Mouse (Mus musculus): Measurements from ENCODE around the gene Peg3. TPM values are rescaled to one million over a fixed set of nuclear protein-coding genes. Genes with fewer than 3 reads are reported as not detected.

Gene Peg3
- polyA plus RNA-seq, 2 experiments: 19.3 to 32.5 TPM

DNA sequence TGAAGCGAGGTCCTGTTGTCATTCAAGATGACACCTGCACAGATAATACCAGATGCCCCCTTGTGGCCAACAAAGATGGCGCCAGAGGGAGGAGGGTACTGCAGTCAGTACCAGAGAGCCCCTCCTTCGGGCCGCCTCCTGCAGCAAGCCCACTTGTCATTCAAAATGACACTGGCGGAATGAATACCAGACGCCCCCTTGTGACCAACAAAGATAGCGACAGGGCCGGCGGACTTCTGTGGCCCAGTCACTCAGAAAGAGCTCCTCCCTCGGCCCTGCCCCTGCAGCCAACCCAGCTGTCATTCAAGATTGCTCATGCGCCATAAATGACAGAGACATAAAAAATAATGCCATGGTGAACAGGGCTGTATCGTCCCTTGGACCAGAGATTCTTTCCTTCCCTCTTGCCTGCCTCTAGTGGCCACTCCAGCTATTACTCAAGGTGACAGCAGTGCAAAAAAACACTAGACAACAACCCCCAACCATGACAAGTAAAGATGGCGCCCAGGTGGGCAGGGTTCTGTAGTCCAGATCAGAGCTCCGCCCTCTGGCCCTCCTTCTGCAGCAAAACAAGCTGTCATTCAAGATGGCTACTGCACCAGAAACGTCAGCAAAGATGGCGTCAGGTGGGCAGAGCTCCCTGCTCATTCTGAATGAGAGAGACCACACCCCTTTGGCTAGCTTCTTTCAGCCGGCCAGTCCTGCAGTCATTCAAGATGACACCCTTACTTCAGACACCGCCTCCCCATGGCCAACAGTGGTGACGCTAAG, 2.7 kb downstream of the Peg3 start:
- no peak overlapping the region; the same call in 1 of the 2 replicates for H3K27ac ChIP-seq
- H3K27me3 ChIP-seq (ENCODE audit: control insufficient read depth, insufficient read depth, low read length): peaks cover 3% of the 10 kb centered on the region; the same call in 1 of the 2 replicates
- peaks cover 6% of the 10 kb centered on the region for H3K9me3 ChIP-seq (ENCODE audit: control insufficient read depth, low read length)
- peak overlapping the region; percentile 21 to 58; a peak in 3 of 4 replicates for H3K4me3 ChIP-seq (ENCODE audit: insufficient read depth in 1 of 2, low read depth in 2 of 2, low read length in 2 of 2)
- H3K4me2 ChIP-seq (ENCODE audit: low read depth): peak overlapping the region; percentile 26
- no peaks in the 10 kb centered on the region; a peak in 1 of 4 replicates for H3K4me1 ChIP-seq (replicated peaks; ENCODE audit: control insufficient read depth in 2 of 2, insufficient read depth in 2 of 2, low read length in 1 of 2)
- DNase-seq (ENCODE audit: low read depth in 3 of 3, low spot score in 3 of 3) (peak; percentile 39 to 62 (median 59)), ATAC-seq (ENCODE audit: insufficient read depth) (peak; percentile 25)
- no peaks in the 10 kb centered on the region; the same call in 1 of the 2 replicates for H3K36me3 ChIP-seq (replicated peaks; ENCODE audit: control insufficient read depth, insufficient read depth, low read depth)
- TF ChIP-seq EP300 (IDR thresholded peaks at IDR 0.05; ENCODE audit: low read depth) (no peak), CTCF (IDR thresholded peaks at IDR 0.05; ENCODE audit: low read depth) (peak; percentile 47)
- WGBS (ENCODE audit: insufficient replicate concordance): 42% methylated on average over 19 of the region's 19 CpGs
- H3K9ac ChIP-seq (replicated peaks): no peak overlapping the region

DNA sequence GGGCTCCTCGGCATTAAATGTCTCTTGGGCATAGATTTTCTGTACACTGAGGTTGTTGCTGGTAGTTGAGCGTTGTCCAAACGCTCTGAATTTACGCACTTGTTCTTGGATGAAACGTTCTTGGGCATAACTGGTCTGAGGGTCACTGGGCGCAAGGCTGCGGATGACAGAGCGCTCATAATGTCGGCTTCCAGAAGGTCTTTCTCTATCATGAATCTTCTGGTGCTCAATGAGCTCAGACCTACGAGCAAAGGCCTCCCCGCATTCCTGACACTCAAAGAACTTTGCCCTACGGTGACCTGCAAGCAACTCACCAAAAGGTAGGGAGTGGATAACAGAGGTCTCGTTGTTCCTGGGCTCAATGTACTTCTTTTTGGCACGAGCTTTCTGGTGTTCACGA, 20.8 kb downstream of the Peg3 start:
- H3K9me3 ChIP-seq (ENCODE audit: control insufficient read depth, low read length): no peaks in the 10 kb centered on the region
- no peak overlapping the region for H3K9ac ChIP-seq (replicated peaks)
- H3K4me3 ChIP-seq (ENCODE audit: insufficient read depth in 1 of 2, low read depth in 2 of 2, low read length in 2 of 2): no peak overlapping the region
- H3K36me3 ChIP-seq (replicated peaks; ENCODE audit: control insufficient read depth, insufficient read depth, low read depth): no peaks in the 10 kb centered on the region; the same call in 1 of the 2 replicates
- 69% methylated on average over 15 of the region's 15 CpGs for WGBS (ENCODE audit: insufficient replicate concordance)
- no peak overlapping the region for H3K27ac ChIP-seq
- no peak for ATAC-seq (ENCODE audit: insufficient read depth)
- H3K4me2 ChIP-seq (ENCODE audit: low read depth): no peak overlapping the region
- H3K27me3 ChIP-seq (ENCODE audit: control insufficient read depth, insufficient read depth, low read length): no peaks in the 10 kb centered on the region
- DNase-seq (ENCODE audit: low read depth in 3 of 3, low spot score in 3 of 3): no peak
- TF ChIP-seq EP300 (IDR thresholded peaks at IDR 0.05; ENCODE audit: low read depth): no peak
- TF ChIP-seq CTCF (IDR thresholded peaks at IDR 0.05; ENCODE audit: low read depth): no peak
- no peaks in the 10 kb centered on the region for H3K4me1 ChIP-seq (replicated peaks; ENCODE audit: control insufficient read depth in 2 of 2, insufficient read depth in 2 of 2, low read length in 1 of 2)

DNA sequence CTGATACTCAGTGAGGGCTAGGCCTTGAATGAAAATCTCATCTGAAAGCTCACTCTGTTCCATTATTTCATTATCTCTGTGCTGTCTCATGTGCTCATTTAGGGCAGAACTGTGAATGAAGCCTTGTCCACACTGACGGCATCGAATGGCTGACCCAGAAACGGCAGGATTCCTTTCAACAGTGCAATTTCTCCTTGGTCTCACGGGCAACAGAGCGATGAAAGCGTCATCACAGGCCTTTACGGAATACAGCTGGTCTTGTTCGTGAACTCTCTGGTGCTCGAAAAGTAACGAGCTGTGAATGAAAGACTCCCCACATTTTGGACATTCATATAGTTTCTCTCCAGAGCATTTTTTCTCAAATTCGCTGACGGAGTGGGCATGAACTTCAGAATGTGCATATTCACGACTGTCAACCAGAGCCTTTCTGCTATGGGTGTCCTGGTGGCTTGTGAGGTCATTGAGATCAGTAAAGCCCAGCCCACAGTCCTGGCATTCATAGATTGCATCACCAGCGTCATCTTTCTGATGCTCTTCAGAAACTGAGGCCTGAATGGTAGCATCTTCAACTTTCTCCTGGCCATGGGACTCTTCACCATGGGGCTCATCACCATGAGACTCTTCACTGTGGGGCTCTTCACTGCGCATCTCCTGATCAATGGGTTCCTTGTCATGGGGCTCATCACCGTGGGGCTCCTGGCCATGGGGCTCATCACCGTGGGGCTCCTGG, 21.6 kb downstream of the Peg3 start:
- no peaks in the 10 kb centered on the region; the same call in 1 of the 2 replicates for H3K36me3 ChIP-seq (replicated peaks; ENCODE audit: control insufficient read depth, insufficient read depth, low read depth)
- no peak for ATAC-seq (ENCODE audit: insufficient read depth)
- no peak for DNase-seq (ENCODE audit: low read depth in 3 of 3, low spot score in 3 of 3)

DNA sequence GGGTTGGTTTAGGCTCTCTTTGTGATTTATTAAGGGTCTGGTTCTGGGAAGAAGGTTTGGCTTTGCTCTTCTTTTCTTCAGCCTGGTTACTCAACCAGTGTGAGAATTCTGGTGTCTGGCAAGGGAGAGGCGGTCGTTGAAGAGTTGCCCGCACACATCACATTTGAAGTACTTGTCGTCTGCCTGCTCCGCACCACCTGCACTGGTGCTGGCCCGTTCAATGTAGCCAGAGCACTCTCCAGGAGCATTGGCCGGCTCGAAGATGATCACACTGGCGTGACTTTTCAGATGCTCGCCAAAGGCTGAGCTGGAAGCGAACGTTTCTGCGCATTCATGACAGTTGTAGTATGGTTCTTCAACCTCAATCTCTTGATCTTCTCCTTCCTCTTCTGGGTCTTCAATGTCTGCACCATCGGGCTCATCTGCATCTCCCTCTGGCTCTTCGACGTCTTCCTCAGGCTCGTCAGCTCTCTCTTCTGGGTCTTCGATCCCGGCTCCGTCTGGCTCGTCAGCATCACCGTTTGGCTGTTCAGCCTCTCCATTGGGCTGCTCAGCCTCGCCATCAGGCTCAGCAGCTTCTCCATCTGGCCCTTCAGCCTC, 22.7 kb downstream of the Peg3 start:
- Histone ChIP-seq H3K27ac (no peak overlapping the region), H3K4me3 (ENCODE audit: insufficient read depth in 1 of 2, low read depth in 2 of 2, low read length in 2 of 2) (no peak overlapping the region), H3K27me3 (ENCODE audit: control insufficient read depth, insufficient read depth, low read length) (no peaks in the 10 kb centered on the region), H3K9me3 (ENCODE audit: control insufficient read depth, low read length) (no peaks in the 10 kb centered on the region), H3K36me3 (replicated peaks; ENCODE audit: control insufficient read depth, insufficient read depth, low read depth) (no peaks in the 10 kb centered on the region; the same call in 1 of the 2 replicates), H3K4me2 (ENCODE audit: low read depth) (no peak overlapping the region), H3K4me1 (replicated peaks; ENCODE audit: control insufficient read depth in 2 of 2, insufficient read depth in 2 of 2, low read length in 1 of 2) (no peaks in the 10 kb centered on the region), H3K9ac (replicated peaks) (no peak overlapping the region)
- WGBS (ENCODE audit: insufficient replicate concordance): 74% methylated on average over 23 of the region's 23 CpGs
- DNase-seq (ENCODE audit: low read depth in 3 of 3, low spot score in 3 of 3) (no peak), ATAC-seq (ENCODE audit: insufficient read depth) (no peak)
- TF ChIP-seq CTCF (IDR thresholded peaks at IDR 0.05; ENCODE audit: low read depth) (no peak), EP300 (IDR thresholded peaks at IDR 0.05; ENCODE audit: low read depth) (no peak)

More for the DNA sequence above, 21.6 kb downstream of the Peg3 start:
- H3K4me3 ChIP-seq (ENCODE audit: insufficient read depth in 1 of 2, low read depth in 2 of 2, low read length in 2 of 2): no peak overlapping the region
- H3K27ac ChIP-seq: no peak overlapping the region
- TF ChIP-seq EP300 (IDR thresholded peaks at IDR 0.05; ENCODE audit: low read depth) (no peak), CTCF (IDR thresholded peaks at IDR 0.05; ENCODE audit: low read depth) (no peak)
- H3K4me2 ChIP-seq (ENCODE audit: low read depth): no peak overlapping the region
- WGBS (ENCODE audit: insufficient replicate concordance): 72% methylated on average over 17 of the region's 17 CpGs
- no peak overlapping the region for H3K9ac ChIP-seq (replicated peaks)
- no peaks in the 10 kb centered on the region for H3K9me3 ChIP-seq (ENCODE audit: control insufficient read depth, low read length)
- no peaks in the 10 kb centered on the region for H3K27me3 ChIP-seq (ENCODE audit: control insufficient read depth, insufficient read depth, low read length)
- H3K4me1 ChIP-seq (replicated peaks; ENCODE audit: control insufficient read depth in 2 of 2, insufficient read depth in 2 of 2, low read length in 1 of 2): no peaks in the 10 kb centered on the region

DNA sequence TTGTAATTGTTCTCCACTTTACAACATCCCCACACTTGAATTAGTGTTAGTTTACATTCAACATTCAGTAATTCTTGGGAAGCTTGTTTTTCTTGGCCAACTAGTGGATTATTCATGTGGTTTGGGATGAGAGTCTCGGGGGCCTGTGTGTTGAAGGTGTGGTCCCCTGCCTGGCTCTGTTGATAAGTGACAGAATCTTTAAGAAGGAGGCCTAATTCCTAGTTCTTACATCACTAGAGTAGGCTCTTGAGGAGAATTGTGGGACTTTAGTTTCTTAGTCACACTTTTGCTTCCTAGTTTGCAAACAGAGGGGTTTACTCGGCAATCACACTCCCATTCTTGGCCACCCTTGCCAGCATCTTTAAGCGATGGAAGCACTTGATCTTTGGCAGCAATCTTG, 31.0 kb downstream of the Peg3 start:
- Histone ChIP-seq H3K27me3 (ENCODE audit: control insufficient read depth, insufficient read depth, low read length) (no peaks in the 10 kb centered on the region), H3K4me2 (ENCODE audit: low read depth) (no peak overlapping the region), H3K4me3 (ENCODE audit: insufficient read depth in 1 of 2, low read depth in 2 of 2, low read length in 2 of 2) (no peak overlapping the region), H3K9me3 (ENCODE audit: control insufficient read depth, low read length) (no peaks in the 10 kb centered on the region), H3K4me1 (replicated peaks; ENCODE audit: control insufficient read depth in 2 of 2, insufficient read depth in 2 of 2, low read length in 1 of 2) (no peaks in the 10 kb centered on the region), H3K36me3 (replicated peaks; ENCODE audit: control insufficient read depth, insufficient read depth, low read depth) (no peaks in the 10 kb centered on the region), H3K9ac (replicated peaks) (no peak overlapping the region), H3K27ac (no peak overlapping the region)
- ATAC-seq (ENCODE audit: insufficient read depth) (no peak), DNase-seq (ENCODE audit: low read depth in 3 of 3, low spot score in 3 of 3) (no peak)
- TF ChIP-seq EP300 (IDR thresholded peaks at IDR 0.05; ENCODE audit: low read depth) (no peak), CTCF (IDR thresholded peaks at IDR 0.05; ENCODE audit: low read depth) (no peak)
- 52% methylated on average over 3 of the region's 3 CpGs for WGBS (ENCODE audit: insufficient replicate concordance)
